Mouse (Mus musculus): ENCODE results near the gene As3mt.

As3mt gene

DNA sequence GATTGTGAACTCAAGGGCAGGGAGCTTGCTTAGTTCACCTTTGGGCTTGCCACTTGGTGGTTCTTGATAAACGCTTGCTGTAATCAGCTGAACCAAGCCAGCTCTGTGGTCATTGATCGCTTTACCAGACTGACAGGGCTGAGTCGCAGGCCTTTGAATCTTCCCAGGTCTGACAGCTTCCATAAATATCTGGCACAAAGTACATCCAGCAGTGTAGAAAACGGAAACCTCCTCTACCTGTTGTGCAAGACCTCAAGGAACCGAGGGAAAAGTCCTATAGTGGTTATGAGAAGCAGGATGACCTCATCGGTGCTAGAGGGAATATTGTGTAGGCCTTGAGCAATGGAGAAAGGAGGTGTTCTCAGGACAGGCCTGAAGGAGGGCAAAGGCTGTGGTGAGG is 77.2 kb downstream of the As3mt start:
- no peak for DNase-seq (ENCODE audit: low read depth, low spot score)

DNA sequence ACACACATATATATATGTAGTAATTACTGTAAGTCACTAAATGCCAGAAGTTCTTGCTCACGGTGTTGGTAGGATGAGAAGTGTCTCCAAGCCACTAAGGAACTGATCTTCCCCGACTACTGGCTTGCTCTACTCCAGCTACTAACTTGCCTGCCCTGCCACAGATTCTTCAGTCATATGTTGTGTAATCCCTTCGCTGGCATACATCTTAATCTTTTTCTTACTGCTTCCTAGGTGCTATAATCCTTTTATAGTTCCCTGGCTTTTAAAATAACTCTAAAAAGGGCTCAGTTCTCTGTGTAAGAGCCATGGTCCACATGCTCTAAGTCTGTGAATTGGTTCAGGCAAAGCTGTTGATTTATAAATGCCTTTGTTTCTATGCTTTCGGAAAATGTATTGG is 78.4 kb downstream of the As3mt start:
- DNase-seq (ENCODE audit: low read depth, low spot score) = no peak

DNA sequence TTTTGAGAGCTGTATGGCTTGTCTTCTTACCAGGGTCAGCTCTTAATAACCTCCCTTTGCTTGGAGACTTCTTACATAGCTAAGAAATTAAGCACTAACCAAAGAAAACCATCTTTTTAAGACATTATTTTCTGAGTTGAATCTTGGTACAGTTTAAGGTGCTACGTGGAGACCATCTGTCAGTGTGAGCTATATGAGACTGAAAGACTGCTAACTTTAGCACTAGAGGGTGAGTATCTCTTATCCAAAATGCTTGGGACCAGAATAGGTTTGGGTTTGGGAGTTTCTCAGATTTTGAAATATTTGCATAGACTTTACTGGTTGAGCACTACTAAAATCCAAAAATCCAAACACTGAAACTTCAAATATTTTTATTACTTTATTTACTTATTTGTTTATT is 82.5 kb downstream of the As3mt start:
- no peak for DNase-seq (ENCODE audit: low read depth, low spot score)

Measured in ES-CJ7 (cell line).